Mouse (Mus musculus): ENCODE measurements around the gene Galnt14.
A peak's percentile ranks its signal among the peaks of the same experiment; 100 is the strongest.

Galnt14 gene

DNA sequence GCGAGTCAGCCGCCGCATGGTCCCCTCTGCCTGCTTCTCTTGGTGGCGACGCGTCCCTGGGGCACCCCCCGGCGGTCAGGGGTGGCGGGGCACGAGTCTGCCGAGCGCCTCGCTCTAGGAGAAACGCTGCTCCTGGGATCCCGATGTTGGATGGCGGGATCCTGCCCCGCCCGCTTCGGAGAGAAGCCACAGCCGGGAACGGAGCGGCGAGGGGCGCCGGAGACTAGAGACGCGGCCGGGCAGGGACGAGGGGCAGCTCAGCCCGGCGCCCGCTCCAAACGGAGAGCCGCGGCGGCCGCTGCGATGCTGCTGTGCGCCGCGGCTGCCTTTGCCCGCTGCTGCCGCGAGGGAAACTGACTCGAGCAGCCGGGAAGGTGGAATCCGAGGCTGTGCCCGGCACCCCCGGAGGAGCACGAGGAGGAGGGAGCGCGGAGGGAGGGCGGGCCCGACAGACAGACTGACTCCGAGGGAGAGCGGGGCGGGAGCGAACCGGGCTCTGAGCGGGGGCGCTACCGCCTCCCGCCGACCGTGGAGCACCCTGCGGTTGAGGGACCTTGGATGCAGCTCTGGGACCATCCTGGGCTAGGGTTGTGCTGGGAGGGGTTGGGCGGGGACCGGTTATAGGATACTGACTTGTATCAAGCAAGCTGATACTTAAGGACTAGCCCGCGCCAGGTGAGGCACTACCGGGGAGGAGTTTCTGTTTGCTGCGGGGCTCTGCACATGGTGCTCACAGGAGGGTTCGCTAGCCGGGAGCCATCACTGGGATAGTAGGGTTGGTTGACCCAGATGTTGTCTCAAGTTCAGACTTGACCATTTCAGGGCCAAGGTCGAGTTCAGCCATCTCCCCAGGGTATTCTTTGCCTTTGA, at the start of gene Galnt14:
Gene Galnt14 (minus strand): TSS at position 412 of the 870 bp plus-strand sequence.
- DNase-seq (ENCODE audit: low read depth, low spot score), result peak; percentile 39

DNA sequence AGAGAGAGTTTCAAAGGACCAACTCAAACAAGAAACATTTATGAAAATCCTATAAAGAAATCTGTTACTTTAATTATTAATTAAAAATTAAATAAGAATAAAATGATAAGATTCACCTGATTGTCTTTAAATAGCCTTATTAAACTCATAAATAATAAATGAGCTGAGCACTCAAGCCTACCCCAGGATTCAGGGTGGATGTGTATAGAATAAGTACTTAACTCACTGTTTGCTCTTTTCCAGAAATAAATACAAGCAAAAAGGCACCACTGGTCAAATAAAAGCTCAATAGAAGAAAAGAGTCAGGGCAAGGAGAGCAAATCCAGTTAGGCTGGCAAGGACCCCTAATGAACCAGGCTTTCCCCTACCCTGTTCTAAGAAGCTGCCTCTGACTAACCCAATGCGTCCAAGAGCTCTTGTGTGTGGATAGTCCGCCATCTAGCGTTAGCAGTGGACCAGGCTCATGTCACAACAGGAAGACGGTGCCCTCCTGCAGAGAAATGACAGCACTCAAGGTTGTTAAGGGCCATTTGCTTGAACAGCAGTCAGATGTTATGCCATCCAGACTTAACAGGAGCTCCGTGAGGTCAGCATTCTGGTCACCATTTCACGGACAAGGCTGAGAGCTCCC, 33.5 kb upstream of the Galnt14 start:
- peak; percentile 83 for DNase-seq (ENCODE audit: low read depth, low spot score)

DNA sequence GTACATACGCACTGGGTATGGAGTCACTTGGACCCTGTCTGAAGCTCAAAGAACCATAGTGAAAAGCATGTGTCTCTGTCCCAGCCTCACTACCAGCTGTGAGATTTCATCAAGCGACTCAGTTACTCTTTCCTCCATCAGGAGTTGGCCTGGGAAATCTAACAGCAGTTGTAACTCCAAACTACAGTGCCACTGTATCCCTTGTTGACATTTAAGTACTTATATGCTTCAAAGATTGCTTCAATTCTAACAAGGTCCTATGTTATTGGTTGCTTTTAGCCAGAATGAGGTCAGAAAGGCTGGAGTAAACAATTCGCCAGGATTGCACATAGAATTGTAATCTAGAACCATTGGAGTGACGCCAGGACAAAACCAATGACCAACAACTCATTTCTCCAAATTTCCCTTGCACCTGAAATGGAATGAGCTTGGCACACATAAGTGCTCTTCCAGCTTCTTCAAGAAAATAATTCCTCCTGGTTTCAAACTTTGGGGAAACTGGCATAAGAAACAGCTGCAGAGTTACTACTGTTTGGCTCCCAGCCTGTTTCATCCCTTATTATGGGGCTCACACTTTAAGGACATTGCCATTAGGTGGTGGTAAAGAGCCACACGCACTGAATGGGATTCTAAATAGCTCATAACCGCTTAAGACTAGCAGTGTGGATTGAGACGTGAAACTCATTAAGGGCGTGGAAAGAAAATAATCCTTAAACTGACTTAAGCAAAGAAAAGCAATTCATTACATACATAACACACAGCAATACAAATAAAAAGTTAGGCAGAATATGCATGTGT, 13.8 kb upstream of the Galnt14 start:
- no peak for DNase-seq (ENCODE audit: low read depth, low spot score)

DNA sequence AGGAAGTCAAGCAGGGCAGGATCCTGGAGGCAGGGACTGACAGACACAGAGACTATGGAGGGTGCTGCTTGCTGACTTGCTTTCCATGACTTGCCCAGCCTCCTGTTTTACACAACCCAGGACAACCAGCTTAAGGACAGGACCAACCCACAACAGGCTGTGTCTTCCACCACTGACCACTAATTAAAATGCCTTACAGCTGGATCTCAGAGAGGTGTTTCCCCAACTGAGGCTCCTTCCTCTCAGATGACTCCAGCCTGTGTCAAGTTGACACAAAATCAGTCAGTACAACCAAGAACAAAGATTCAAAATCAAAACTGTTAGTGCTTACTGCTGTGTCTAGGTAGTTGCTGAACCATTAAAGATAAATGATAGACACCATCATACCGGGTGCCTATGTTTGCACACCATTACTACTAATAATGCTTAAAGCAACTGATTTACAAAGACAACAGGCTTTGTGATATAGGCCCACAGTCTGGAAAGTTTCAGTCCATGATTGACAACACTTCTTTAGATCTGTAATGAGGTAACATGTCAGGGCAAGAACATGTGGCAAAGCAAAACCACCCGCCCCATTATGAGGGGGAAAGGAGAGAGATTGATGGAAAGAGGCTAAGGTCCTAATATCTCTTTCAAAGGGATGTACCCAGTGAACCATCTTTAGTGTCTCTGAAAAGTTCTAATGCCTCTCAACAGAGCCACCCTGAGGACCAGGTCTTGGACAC, 8.9 kb upstream of the Galnt14 start:
- no peak for DNase-seq (ENCODE audit: low read depth, low spot score)

DNA sequence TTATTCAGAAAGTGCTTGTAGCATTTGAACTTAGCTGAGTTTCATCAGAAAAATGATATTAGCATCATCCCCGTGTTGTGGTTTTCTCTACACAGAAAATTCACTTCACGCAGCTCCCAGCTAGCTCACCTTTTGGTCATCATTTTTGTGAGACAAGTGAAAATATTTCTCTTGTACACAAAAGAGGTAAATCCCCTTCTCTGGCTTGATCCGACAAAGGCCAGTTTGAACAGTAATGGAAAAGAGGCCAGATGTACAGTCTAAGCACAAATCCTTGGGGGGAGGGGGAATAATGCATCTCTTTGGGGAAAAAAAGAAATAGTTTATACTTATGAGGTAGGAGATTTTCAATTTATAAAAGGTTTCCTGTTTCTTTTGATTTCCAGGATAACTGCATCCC, 6.4 kb upstream of the Galnt14 start:
- DNase-seq (ENCODE audit: low read depth, low spot score), result no peak

DNA sequence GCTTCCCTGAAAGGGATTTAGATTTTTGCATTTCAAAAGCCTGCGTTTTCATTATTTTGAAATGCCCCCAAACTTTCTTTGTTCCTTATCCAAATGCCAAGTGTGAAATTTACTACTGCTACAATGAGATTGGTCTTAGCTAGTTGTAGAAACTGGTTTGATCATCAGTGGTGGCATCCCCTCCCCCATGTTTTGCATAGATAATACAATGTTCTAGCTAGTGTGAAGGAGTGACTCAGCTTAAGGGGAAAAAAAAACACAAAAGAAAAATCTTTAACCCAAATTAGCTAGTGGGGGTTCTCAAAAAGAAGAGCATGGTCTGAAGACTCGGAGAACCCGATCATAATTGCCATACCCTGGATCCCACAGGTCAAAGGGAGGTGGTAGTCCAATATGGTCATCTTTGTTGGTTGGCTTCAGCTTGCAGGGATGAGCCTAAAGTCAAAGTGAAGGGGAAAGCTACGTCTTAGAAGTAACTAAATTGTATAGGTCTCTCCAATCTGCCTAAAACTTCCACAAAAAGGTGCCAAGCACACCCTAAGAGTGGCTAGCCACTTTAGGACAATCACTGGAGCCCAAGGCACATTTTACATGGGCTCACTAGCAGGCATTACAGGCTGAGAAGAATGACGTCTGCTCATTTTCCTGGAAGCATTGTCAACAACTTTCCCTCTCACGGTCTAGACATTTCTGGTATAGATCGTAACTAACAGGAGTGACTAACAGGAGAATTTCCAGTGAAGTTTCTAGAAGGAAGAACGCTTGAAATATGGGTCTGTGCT, 4.4 kb upstream of the Galnt14 start:
- no peak for DNase-seq (ENCODE audit: low read depth, low spot score)

DNA sequence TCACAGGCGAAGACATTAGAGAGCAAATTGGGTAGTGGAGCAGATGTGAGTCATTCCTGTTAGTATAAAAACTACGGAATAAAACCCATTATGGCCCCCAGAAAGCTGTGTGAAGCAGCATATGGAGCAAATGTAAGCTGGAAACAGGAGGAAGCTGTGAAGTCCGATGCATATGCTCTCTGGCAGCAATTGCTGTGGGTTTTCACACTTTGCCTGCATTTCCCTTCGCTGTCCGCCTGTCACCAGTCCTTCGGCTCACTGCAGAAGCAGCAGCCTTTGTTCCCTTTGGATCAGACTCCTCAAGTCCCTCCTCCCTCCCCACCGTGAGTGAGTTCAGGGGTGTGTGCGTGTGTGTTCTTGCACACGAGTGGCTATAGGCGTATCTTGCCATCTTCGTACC, 3.1 kb upstream of the Galnt14 start:
- no peak for DNase-seq (ENCODE audit: low read depth, low spot score)

DNA sequence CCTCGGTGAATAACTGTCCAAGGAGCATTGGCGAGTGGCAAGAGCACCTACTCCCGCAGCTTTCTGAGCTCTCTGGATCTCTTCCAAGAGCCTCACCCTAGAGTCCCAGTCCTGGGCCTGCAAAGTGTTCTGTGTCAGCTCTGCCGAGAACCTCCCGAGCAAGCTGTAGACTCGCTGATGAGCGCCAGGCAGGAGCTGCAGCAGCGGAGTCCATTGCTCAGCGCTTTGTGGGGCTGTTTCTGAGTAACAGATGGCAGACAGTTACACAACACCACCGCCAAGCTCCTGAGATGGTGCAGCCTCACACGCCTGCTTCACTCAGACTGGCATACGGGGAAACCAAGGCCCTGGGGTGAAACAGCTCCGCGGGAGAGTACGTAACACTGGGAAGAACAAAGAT, 1.7 kb upstream of the Galnt14 start:
- no peak for DNase-seq (ENCODE audit: low read depth, low spot score)

DNA sequence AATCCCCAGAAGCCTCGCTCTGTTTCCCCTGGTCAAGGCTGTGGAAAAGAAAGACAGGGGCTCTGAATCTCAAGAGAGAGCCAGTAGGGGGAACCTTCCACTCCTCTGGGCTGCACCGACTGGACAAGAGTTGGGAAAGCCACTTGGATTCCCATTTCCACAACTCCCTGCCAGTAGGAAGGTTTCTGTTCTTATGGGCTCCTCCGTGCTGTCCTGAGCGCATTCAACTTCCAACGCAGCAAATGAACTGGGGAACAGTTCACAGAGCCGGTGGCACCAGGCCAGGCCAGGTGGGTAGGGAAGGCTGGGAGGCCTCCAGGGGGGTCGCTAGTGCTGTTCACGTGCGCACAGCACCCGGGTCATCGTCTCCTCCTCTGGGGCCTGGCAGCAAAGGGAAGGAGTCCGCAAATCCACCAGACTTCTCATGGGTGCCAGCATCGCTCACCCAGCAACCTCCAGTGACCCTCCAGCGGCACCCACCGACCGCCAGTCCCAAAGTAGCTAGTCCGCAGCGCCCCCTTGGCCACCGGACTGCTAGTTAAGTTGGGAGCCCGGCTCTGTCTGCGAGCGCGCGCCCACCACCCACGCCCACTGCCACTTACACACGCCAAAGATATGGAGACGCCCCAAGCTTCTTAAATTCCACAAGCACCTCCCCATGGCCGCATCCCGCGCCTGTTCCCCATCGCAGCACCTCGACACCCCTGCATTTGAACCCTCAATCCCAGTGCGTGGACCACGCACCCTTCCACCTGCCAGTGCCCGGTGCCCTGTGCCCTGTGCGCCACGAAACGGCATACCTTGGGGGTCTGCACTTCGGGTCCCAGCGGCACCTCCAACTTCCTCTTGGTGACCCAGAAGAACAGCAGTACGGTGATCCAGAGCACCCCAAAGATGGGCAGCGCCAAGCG, 867 bp downstream of the Galnt14 start:
- peak; percentile 13 for DNase-seq (ENCODE audit: low read depth, low spot score)

DNA sequence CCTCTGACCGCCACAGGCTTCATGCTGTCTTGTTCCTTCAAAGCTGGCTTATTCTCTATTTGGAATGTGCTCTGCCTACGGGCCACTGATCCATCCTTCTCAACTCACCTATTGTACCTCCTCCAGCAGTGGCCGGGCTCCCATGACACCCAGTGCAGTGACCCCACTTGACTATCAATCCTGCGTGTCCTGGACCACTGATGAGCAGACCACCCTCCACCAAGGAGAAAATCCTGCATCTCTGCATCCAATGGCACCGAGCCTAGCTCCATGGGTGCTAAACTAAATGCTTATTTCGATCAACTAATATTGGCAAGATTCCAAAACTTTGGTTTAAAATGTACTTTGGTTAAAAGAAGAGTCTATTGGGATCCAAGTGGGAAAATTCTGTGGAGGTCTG, 1.8 kb downstream of the Galnt14 start:
- DNase-seq (ENCODE audit: low read depth, low spot score), result no peak

DNA sequence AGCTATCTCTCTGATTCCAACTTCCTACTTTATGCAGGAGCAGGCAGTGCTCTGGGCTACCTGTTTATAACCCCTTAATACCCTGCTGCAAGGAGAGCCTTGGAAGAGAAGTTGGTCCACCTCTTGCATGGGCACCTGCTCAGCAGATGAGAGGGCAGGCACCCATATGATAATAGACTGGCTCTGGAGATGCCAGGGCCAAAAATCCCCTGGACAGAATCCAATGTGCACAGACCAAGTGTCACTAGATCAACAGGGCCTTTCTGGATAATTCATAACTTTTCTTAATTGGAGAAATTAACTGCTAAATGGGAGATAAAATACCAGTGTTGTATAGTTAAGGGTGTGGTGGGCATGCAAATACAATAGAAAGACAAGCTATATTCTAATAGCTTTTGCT, 6.7 kb downstream of the Galnt14 start:
- DNase-seq (ENCODE audit: low read depth, low spot score), result no peak

DNA sequence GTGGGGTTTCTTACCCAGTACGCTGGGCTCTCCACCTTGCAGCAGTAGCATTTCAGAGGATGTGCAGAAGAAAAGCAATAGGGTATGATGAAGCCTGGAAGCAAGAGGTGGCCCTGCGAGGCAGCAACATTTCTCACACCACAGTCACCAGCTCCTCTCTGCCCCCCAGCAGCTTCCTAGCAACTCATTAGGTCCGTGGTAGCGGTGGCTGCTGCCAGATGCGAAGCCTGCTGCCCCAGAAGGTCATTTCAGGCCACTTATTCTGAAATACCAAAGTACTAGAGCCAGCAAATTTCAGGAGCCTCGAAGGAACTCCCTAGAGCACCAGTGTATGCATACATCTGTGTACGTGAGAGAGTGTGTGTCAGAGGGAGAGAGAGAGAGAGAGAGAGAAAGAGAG, 9.2 kb downstream of the Galnt14 start:
- no peak for DNase-seq (ENCODE audit: low read depth, low spot score)

DNA sequence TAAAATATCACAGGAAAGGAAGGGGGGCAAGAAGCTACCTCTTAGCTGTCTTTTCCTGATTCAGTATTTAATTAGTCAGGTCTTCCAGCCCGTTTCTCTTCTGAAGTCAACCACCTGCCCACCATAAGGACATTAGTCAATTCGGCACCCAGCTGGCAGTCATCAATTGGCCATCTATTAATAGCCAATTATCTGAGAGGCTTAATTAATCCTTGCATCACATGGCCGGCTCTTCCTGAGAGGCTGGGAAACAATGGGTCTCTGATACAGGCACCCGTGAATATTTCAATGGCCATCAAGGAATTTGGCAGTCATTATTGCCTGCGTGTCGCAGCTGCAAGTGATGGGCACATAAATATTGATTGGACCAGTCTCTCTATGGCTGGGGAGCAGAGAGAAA, 10.4 kb downstream of the Galnt14 start:
- no peak for DNase-seq (ENCODE audit: low read depth, low spot score)

DNA sequence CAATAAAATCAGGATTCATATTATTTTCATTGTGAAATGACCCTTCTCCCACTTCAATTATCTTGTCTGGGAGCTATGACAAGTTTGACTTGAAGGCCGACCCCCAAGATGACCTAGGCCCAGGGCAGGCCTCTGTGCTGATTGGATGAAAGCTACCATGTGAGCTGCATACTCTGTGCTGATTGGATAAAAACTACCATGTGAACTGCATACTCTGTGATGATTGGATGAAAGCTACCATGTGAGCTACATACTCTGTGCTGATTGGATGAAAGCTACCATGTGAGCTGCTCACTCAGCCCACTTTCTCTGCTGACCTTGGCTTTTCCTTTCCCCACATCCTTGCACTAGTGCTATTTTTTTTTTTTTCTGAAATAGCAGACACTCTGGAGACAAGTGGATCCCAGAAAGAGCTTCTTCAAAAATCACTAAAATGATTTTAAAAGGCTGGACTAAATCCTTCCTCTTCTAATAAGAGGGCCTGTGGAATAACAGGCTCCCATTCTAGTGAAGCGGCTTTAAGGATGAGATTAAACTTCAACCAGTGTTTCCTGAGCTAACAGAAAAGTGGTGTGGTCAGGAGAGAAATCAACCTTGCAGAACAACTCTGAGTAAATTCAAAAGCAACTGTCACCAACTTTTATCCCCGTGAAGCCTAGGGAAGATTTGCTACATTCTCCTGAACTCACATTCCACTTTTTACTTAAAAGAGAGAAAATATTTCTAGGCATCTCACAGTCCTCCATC, 15.9 kb downstream of the Galnt14 start:
- no peak for DNase-seq (ENCODE audit: low read depth, low spot score)

DNA sequence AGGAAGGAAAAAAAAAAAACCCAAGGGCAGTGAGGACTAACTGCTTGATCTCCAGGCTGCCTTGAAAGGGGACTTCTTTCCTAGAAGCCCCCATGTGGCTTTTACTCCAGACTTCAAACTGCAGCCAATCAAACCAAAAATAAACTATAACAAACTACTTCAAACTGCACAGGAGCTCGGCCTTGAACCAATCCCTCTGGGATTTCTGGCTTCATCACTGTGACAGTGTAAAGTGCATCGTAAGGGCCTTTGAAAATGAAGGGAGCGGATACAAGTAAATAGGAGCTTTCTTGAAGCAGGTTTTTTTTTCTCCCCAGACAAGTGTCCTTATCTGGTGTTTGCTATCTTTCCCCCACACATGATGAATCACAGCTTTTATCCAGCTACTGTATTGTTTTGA, 22.0 kb downstream of the Galnt14 start:
- no peak for DNase-seq (ENCODE audit: low read depth, low spot score)

DNA sequence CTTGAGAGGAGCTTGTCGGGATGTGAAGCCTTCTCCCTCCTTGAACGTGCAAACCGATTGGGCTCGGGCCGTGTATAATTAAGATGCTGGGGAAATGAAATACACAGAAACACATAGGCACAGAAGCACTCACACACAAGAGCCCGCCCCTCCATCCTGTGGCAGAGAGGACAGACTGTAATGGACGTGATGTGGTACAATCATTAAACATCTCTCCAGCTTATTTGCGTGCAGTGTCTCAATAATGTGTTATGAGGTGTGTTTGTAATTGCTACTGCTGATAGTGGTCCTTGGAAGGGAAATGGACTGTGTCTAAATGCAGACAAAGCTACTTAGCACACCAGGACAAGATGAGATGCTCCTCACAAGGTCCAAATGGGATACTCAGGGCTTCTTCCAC, 24.0 kb downstream of the Galnt14 start:
- DNase-seq (ENCODE audit: low read depth, low spot score), result no peak

DNA sequence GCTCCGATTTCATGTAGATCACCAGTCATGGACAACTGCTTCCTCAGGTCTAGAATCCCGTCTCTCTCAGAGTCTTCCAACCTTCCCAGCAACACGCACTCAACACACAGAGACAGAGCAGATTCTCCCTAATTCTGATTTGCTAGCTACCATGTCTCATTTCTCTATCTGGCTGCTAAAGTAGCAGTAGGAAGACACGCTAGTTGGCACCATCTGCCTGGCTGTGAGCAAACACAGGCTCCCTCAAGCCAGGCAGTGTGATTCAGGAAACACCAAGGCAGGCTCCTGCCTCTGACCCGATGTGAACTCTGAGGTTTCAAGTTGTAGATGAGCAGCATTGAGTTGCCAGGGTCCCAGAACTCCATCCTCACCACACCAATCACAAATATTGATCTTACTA, 25.5 kb downstream of the Galnt14 start:
- DNase-seq (ENCODE audit: low read depth, low spot score), result no peak

DNA sequence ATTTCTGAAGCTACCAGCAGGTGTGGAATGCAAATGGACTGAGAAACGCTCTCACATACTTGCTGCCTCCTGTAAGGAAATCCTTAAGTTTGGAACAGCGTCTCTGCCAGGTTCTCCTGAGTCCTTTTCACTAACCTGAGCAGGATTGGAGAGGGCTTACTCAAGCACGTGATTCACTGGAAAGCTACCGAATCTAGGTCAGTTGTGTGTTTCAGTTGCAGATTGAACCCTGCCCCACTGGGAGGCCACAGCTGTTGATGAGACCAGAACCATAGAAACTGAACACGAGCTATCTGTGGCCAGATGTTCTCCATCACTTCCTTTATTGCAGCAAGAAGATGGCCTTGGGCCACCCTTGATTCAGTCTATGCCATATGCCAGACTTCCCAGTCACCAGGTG, 38.3 kb downstream of the Galnt14 start:
- DNase-seq (ENCODE audit: low read depth, low spot score), result no peak

DNA sequence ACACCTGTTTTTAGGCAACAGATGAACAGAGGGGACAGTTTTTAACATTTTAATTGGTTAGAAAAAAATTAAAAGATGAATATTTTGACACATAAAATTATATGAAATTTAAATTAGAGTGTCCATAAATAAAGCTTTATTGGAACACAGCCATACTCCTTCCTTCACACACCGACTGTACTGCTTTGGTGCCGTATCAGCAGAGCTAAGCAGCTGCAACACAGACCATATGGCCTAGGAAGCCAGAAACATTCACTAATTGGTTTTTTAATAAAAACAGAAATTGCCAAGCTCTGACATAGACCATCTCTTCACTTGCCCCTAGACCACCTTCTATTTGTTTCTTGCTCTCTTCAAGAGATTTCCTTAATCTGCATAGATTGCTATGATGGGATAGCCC, 40.2 kb downstream of the Galnt14 start:
- no peak for DNase-seq (ENCODE audit: low read depth, low spot score)
